ENCODE assay signal across 8 mouse cellular contexts in genomic region chr5:13470057-13470905, GRCm38 (mm10).
DNase-seq lines count a peak whose midpoint lies in the region; ATAC-seq lines count a peak whose summit lies in the region.

No protein-coding gene starts in this region.

- DNase-seq in R1 (ENCODE audit: low read depth, low spot score) = peak; percentile 3
- no peak for DNase-seq in spleen, adult 18-20 months
- DNase-seq in thymus, postnatal 25 days = no peak

- H3K27me3 ChIP-seq in hindbrain, embryonic 16.5 days (replicated peaks; ENCODE audit: control insufficient read depth, insufficient read depth, low read length) = no peaks in the 10 kb centered on the region
- H3K27me3 ChIP-seq in hindbrain, embryonic 13.5 days = no peaks in the 10 kb centered on the region
- H3K27me3 ChIP-seq in forebrain, embryonic 15.5 days = no peaks in the 10 kb centered on the region
- H3K27me3 ChIP-seq in intestine, embryonic 15.5 days (replicated peaks) = no peaks in the 10 kb centered on the region
- no peaks in the 10 kb centered on the region for H3K27me3 ChIP-seq in neural tube, embryonic 13.5 days

- H3K9ac ChIP-seq in hindbrain, embryonic 16.5 days (ENCODE audit: low read depth, low read length) = no peak overlapping the region
- H3K9ac ChIP-seq in hindbrain, embryonic 13.5 days = no peak overlapping the region
- no peak overlapping the region for H3K9ac ChIP-seq in forebrain, embryonic 15.5 days (replicated peaks)
- H3K9ac ChIP-seq in intestine, embryonic 15.5 days = no peak overlapping the region
- H3K9ac ChIP-seq in neural tube, embryonic 13.5 days = no peak overlapping the region

- peak; percentile 56 for ATAC-seq in hindbrain, embryonic 16.5 days
- ATAC-seq in hindbrain, embryonic 13.5 days (ENCODE audit: low FRiP score) = no peak
- peak; percentile 82 for ATAC-seq in forebrain, embryonic 15.5 days (replicated peaks)
- ATAC-seq in intestine, embryonic 15.5 days = peak; percentile 62
- peak; percentile 59 for ATAC-seq in neural tube, embryonic 13.5 days (ENCODE audit: low read depth)

- no peak overlapping the region for H3K4me2 ChIP-seq in hindbrain, embryonic 16.5 days (ENCODE audit: low read length)
- no peak overlapping the region for H3K4me2 ChIP-seq in hindbrain, embryonic 13.5 days
- peak overlapping the region; percentile 5 for H3K4me2 ChIP-seq in forebrain, embryonic 15.5 days (replicated peaks)
- H3K4me2 ChIP-seq in intestine, embryonic 15.5 days (replicated peaks) = no peak overlapping the region
- H3K4me2 ChIP-seq in neural tube, embryonic 13.5 days = no peak overlapping the region

- no peaks in the 10 kb centered on the region for H3K9me3 ChIP-seq in hindbrain, embryonic 16.5 days (ENCODE audit: control insufficient read depth, low read length)
- no peaks in the 10 kb centered on the region for H3K9me3 ChIP-seq in hindbrain, embryonic 13.5 days
- H3K9me3 ChIP-seq in forebrain, embryonic 15.5 days = no peaks in the 10 kb centered on the region
- H3K9me3 ChIP-seq in intestine, embryonic 15.5 days = no peaks in the 10 kb centered on the region
- H3K9me3 ChIP-seq in neural tube, embryonic 13.5 days = no peaks in the 10 kb centered on the region

- H3K4me3 ChIP-seq in hindbrain, embryonic 16.5 days (ENCODE audit: low read length) = no peak overlapping the region
- H3K4me3 ChIP-seq in hindbrain, embryonic 13.5 days = no peak overlapping the region
- H3K4me3 ChIP-seq in forebrain, embryonic 15.5 days = no peak overlapping the region
- H3K4me3 ChIP-seq in intestine, embryonic 15.5 days (replicated peaks) = no peak overlapping the region
- no peak overlapping the region for H3K4me3 ChIP-seq in neural tube, embryonic 13.5 days

- H3K4me1 ChIP-seq in hindbrain, embryonic 16.5 days (ENCODE audit: control insufficient read depth, insufficient read depth, low read depth, low read length) = peaks cover 6% of the 10 kb centered on the region
- H3K4me1 ChIP-seq in hindbrain, embryonic 13.5 days (replicated peaks) = peaks cover 4% of the 10 kb centered on the region; the same call in 1 of the 2 replicates
- peaks cover 21% of the 10 kb centered on the region for H3K4me1 ChIP-seq in forebrain, embryonic 15.5 days
- H3K4me1 ChIP-seq in intestine, embryonic 15.5 days (replicated peaks) = no peaks in the 10 kb centered on the region
- peaks cover 6% of the 10 kb centered on the region; the same call in 1 of the 2 replicates for H3K4me1 ChIP-seq in neural tube, embryonic 13.5 days (replicated peaks)

- H3K27ac ChIP-seq in hindbrain, embryonic 16.5 days (ENCODE audit: low read depth, low read length) = no peak overlapping the region
- H3K27ac ChIP-seq in hindbrain, embryonic 13.5 days = no peak overlapping the region; the same call in 1 of the 2 replicates
- peak overlapping the region; percentile 48 for H3K27ac ChIP-seq in forebrain, embryonic 15.5 days (replicated peaks)
- H3K27ac ChIP-seq in intestine, embryonic 15.5 days = no peak overlapping the region
- peak overlapping the region; percentile 29 for H3K27ac ChIP-seq in neural tube, embryonic 13.5 days (replicated peaks)

- H3K36me3 ChIP-seq in hindbrain, embryonic 16.5 days (ENCODE audit: control insufficient read depth, insufficient read depth, low read length) = no peaks in the 10 kb centered on the region
- no peaks in the 10 kb centered on the region for H3K36me3 ChIP-seq in hindbrain, embryonic 13.5 days
- H3K36me3 ChIP-seq in forebrain, embryonic 15.5 days = no peaks in the 10 kb centered on the region
- no peaks in the 10 kb centered on the region for H3K36me3 ChIP-seq in intestine, embryonic 15.5 days
- no peaks in the 10 kb centered on the region for H3K36me3 ChIP-seq in neural tube, embryonic 13.5 days

- 50% methylated on average over 7 of the region's 7 CpGs for WGBS in hindbrain, embryonic 16.5 days
- 61% methylated on average over 7 of the region's 7 CpGs for WGBS in hindbrain, embryonic 13.5 days
- whole genome bisulfite sequencing in forebrain, embryonic 15.5 days = 29% methylated on average over 7 of the region's 7 CpGs
- WGBS in intestine, embryonic 15.5 days = 53% methylated on average over 7 of the region's 7 CpGs
- WGBS in neural tube, embryonic 13.5 days = 53% methylated on average over 7 of the region's 7 CpGs

Comparison
In these comparisons a context has a peak if more than half of its experiments do, and no peak if none do; other contexts are left out.
1. H3K27ac ChIP-seq: peak in forebrain, embryonic 15.5 days (single experiment) and neural tube, embryonic 13.5 days (single experiment); none in hindbrain, embryonic 16.5 days (single experiment), hindbrain, embryonic 13.5 days (single experiment) and intestine, embryonic 15.5 days (single experiment).